Mouse (Mus musculus): Measurements from ENCODE around the gene Prl8a6. TPM values are rescaled to one million over a fixed set of nuclear protein-coding genes. Genes with fewer than 3 reads are reported as not detected.

Prl8a6 gene
- not detected in 2 replicates for polyA plus RNA-seq (2012; rRNA removed)
- polyA plus RNA-seq (2014; fragmentation: Nextera tagmentation; extraction: Ambion mirVana), result not detected in 2 replicates

- no peak for DNase-seq (ENCODE audit: low read depth in 3 of 3, low spot score in 3 of 3)
- Histone ChIP-seq H3K4me3 (ENCODE audit: insufficient read depth in 1 of 2, low read depth in 2 of 2, low read length in 2 of 2) (no peak within 1 kb of the TSS), H3K27me3 (ENCODE audit: control insufficient read depth, insufficient read depth, low read length) (no peaks in the 10 kb centered on the region), H3K9me3 (ENCODE audit: control insufficient read depth, low read length) (no peaks in the 10 kb centered on the region), H3K36me3 (replicated peaks; ENCODE audit: control insufficient read depth, insufficient read depth, low read depth) (no peaks in the 10 kb centered on the region), H3K27ac (no peak within 1 kb of the TSS), H3K4me2 (ENCODE audit: low read depth) (no peak within 1 kb of the TSS), H3K9ac (replicated peaks) (no peak within 1 kb of the TSS), H3K4me1 (replicated peaks; ENCODE audit: control insufficient read depth in 2 of 2, insufficient read depth in 2 of 2, low read length in 1 of 2) (no peaks in the 10 kb centered on the region)
- TF ChIP-seq EP300 (IDR thresholded peaks at IDR 0.05; ENCODE audit: low read depth) (no peak), CTCF (IDR thresholded peaks at IDR 0.05; ENCODE audit: low read depth) (no peak)
- ATAC-seq (ENCODE audit: insufficient read depth), result no peak
- 50% methylated on average over 3 of the region's 3 CpGs for WGBS (ENCODE audit: insufficient replicate concordance)
Observed at GRCm38 (mm10) chr13:27438588-27438987, at the start of gene Prl8a6. Gene Prl8a6 (minus strand): TSS chr13:27438688.

GRCm38 (mm10) chr13:27433159-27433558 lies 5.3 kb downstream of the Prl8a6 start:
- no peaks in the 10 kb centered on the region for H3K27me3 ChIP-seq (ENCODE audit: control insufficient read depth, insufficient read depth, low read length)
- no peaks in the 10 kb centered on the region for H3K4me1 ChIP-seq (replicated peaks; ENCODE audit: control insufficient read depth in 2 of 2, insufficient read depth in 2 of 2, low read length in 1 of 2)
- no peak for DNase-seq (ENCODE audit: low read depth in 3 of 3, low spot score in 3 of 3)
- no peak overlapping the region for H3K4me2 ChIP-seq (ENCODE audit: low read depth)
- H3K27ac ChIP-seq, result no peak overlapping the region
- TF ChIP-seq CTCF (IDR thresholded peaks at IDR 0.05; ENCODE audit: low read depth), result no peak
- no peak for TF ChIP-seq EP300 (IDR thresholded peaks at IDR 0.05; ENCODE audit: low read depth)
- no peaks in the 10 kb centered on the region for H3K9me3 ChIP-seq (ENCODE audit: control insufficient read depth, low read length)
- no peak overlapping the region for H3K4me3 ChIP-seq (ENCODE audit: insufficient read depth in 1 of 2, low read depth in 2 of 2, low read length in 2 of 2)
- ATAC-seq (ENCODE audit: insufficient read depth), result no peak
- H3K9ac ChIP-seq (replicated peaks), result no peak overlapping the region
- H3K36me3 ChIP-seq (replicated peaks; ENCODE audit: control insufficient read depth, insufficient read depth, low read depth), result no peaks in the 10 kb centered on the region
- WGBS (ENCODE audit: insufficient replicate concordance), result 52% methylated on average over 1 of the region's 1 CpGs

- Histone ChIP-seq H3K4me3 (ENCODE audit: insufficient read depth in 1 of 2, low read depth in 2 of 2, low read length in 2 of 2) (no peak overlapping the region), H3K9ac (replicated peaks) (no peak overlapping the region), H3K27ac (no peak overlapping the region), H3K27me3 (ENCODE audit: control insufficient read depth, insufficient read depth, low read length) (no peaks in the 10 kb centered on the region), H3K4me1 (replicated peaks; ENCODE audit: control insufficient read depth in 2 of 2, insufficient read depth in 2 of 2, low read length in 1 of 2) (no peaks in the 10 kb centered on the region), H3K9me3 (ENCODE audit: control insufficient read depth, low read length) (no peaks in the 10 kb centered on the region), H3K4me2 (ENCODE audit: low read depth) (no peak overlapping the region), H3K36me3 (replicated peaks; ENCODE audit: control insufficient read depth, insufficient read depth, low read depth) (no peaks in the 10 kb centered on the region)
- ATAC-seq (ENCODE audit: insufficient read depth) (no peak), DNase-seq (ENCODE audit: low read depth in 3 of 3, low spot score in 3 of 3) (no peak)
- no peak for TF ChIP-seq EP300 (IDR thresholded peaks at IDR 0.05; ENCODE audit: low read depth)
- TF ChIP-seq CTCF (IDR thresholded peaks at IDR 0.05; ENCODE audit: low read depth), result no peak
Observed at GRCm38 (mm10) chr13:27413640-27414039, 24.8 kb downstream of the Prl8a6 start.

- 72% methylated on average over 7 of the region's 7 CpGs for WGBS (ENCODE audit: insufficient replicate concordance)
- no peak for DNase-seq (ENCODE audit: low read depth in 3 of 3, low spot score in 3 of 3)
Observed at GRCm38 (mm10) chr13:27399061-27399724, 39.3 kb downstream of the Prl8a6 start.

GRCm38 (mm10) chr13:27390746-27391145 lies 47.7 kb downstream of the Prl8a6 start, which contains the start of gene Prl2b1:
Gene Prl2b1 (minus strand): TSS chr13:27390846.
- Histone ChIP-seq H3K27me3 (ENCODE audit: control insufficient read depth, insufficient read depth, low read length) (no peaks in the 10 kb centered on the region), H3K36me3 (replicated peaks; ENCODE audit: control insufficient read depth, insufficient read depth, low read depth) (no peaks in the 10 kb centered on the region), H3K4me3 (ENCODE audit: insufficient read depth in 1 of 2, low read depth in 2 of 2, low read length in 2 of 2) (no peak within 1 kb of the TSS), H3K9ac (replicated peaks) (no peak within 1 kb of the TSS), H3K4me2 (ENCODE audit: low read depth) (no peak within 1 kb of the TSS), H3K4me1 (replicated peaks; ENCODE audit: control insufficient read depth in 2 of 2, insufficient read depth in 2 of 2, low read length in 1 of 2) (no peaks in the 10 kb centered on the region), H3K27ac (no peak within 1 kb of the TSS), H3K9me3 (ENCODE audit: control insufficient read depth, low read length) (no peaks in the 10 kb centered on the region)
- ATAC-seq (ENCODE audit: insufficient read depth) (no peak), DNase-seq (ENCODE audit: low read depth in 3 of 3, low spot score in 3 of 3) (no peak)
- no peak for TF ChIP-seq CTCF (IDR thresholded peaks at IDR 0.05; ENCODE audit: low read depth)
- no peak for TF ChIP-seq EP300 (IDR thresholded peaks at IDR 0.05; ENCODE audit: low read depth)
- 55% methylated on average over 6 of the region's 6 CpGs for WGBS (ENCODE audit: insufficient replicate concordance)

More at GRCm38 (mm10) chr13:27399061-27399724, 39.3 kb downstream of the Prl8a6 start:
- Histone ChIP-seq H3K9ac (replicated peaks) (no peak overlapping the region), H3K36me3 (replicated peaks; ENCODE audit: control insufficient read depth, insufficient read depth, low read depth) (no peaks in the 10 kb centered on the region), H3K27me3 (ENCODE audit: control insufficient read depth, insufficient read depth, low read length) (no peaks in the 10 kb centered on the region), H3K4me3 (ENCODE audit: insufficient read depth in 1 of 2, low read depth in 2 of 2, low read length in 2 of 2) (no peak overlapping the region), H3K9me3 (ENCODE audit: control insufficient read depth, low read length) (no peaks in the 10 kb centered on the region), H3K4me1 (replicated peaks; ENCODE audit: control insufficient read depth in 2 of 2, insufficient read depth in 2 of 2, low read length in 1 of 2) (no peaks in the 10 kb centered on the region), H3K27ac (no peak overlapping the region), H3K4me2 (ENCODE audit: low read depth) (no peak overlapping the region)
- TF ChIP-seq EP300 (IDR thresholded peaks at IDR 0.05; ENCODE audit: low read depth) (no peak), CTCF (IDR thresholded peaks at IDR 0.05; ENCODE audit: low read depth) (no peak)
- ATAC-seq (ENCODE audit: insufficient read depth), result no peak

Other genes with a start within 250 kb of the Prl8a6 start
- not detected in 2 replicates for gene Prl3c1, start 242.0 kb downstream of the Prl8a6 start, polyA plus RNA-seq (2012; rRNA removed)
- not detected in 2 replicates for gene Prl3c1, start 242.0 kb downstream of the Prl8a6 start, polyA plus RNA-seq (2014; fragmentation: Nextera tagmentation; extraction: Ambion mirVana)
- gene Prl3b1, start 196.8 kb downstream of the Prl8a6 start, polyA plus RNA-seq (2012; rRNA removed), result 0.19 TPM in 1 of 2 replicates, not detected in the other
- not detected in 2 replicates for gene Prl3b1, start 196.8 kb downstream of the Prl8a6 start, polyA plus RNA-seq (2014; fragmentation: Nextera tagmentation; extraction: Ambion mirVana)
- not detected in 2 replicates for gene Prl3a1, start 179.3 kb downstream of the Prl8a6 start, polyA plus RNA-seq (2012; rRNA removed)
- not detected in 2 replicates for gene Prl3a1, start 179.3 kb downstream of the Prl8a6 start, polyA plus RNA-seq (2014; fragmentation: Nextera tagmentation; extraction: Ambion mirVana)
- gene Prl6a1, start 126.1 kb downstream of the Prl8a6 start, polyA plus RNA-seq (2012; rRNA removed), result not detected in 2 replicates
- not detected in 2 replicates for gene Prl6a1, start 126.1 kb downstream of the Prl8a6 start, polyA plus RNA-seq (2014; fragmentation: Nextera tagmentation; extraction: Ambion mirVana)
- not detected in 2 replicates for gene Prl8a2, start 93.0 kb downstream of the Prl8a6 start, polyA plus RNA-seq (2012; rRNA removed)
- not detected in 2 replicates for gene Prl8a2, start 93.0 kb downstream of the Prl8a6 start, polyA plus RNA-seq (2014; fragmentation: Nextera tagmentation; extraction: Ambion mirVana)
- gene Prl2b1, start 47.8 kb downstream of the Prl8a6 start, polyA plus RNA-seq (2012; rRNA removed), result not detected in 2 replicates
- gene Prl2b1, start 47.8 kb downstream of the Prl8a6 start, polyA plus RNA-seq (2014; fragmentation: Nextera tagmentation; extraction: Ambion mirVana), result not detected in 2 replicates
- gene Prl8a8, start 74.5 kb upstream of the Prl8a6 start, polyA plus RNA-seq (2012; rRNA removed), result not detected in 2 replicates
- not detected in 2 replicates for gene Prl8a8, start 74.5 kb upstream of the Prl8a6 start, polyA plus RNA-seq (2014; fragmentation: Nextera tagmentation; extraction: Ambion mirVana)
- gene Prl8a9, start 125.9 kb upstream of the Prl8a6 start, polyA plus RNA-seq (2012; rRNA removed), result not detected in 2 replicates
- not detected in 2 replicates for gene Prl8a9, start 125.9 kb upstream of the Prl8a6 start, polyA plus RNA-seq (2014; fragmentation: Nextera tagmentation; extraction: Ambion mirVana)
- not detected in 2 replicates for gene Prl8a1, start 143.5 kb upstream of the Prl8a6 start, polyA plus RNA-seq (2012; rRNA removed)
- gene Prl8a1, start 143.5 kb upstream of the Prl8a6 start, polyA plus RNA-seq (2014; fragmentation: Nextera tagmentation; extraction: Ambion mirVana), result not detected in 2 replicates
- not detected in 2 replicates for gene Prl7b1, start 171.9 kb upstream of the Prl8a6 start, polyA plus RNA-seq (2012; rRNA removed)
- not detected in 2 replicates for gene Prl7b1, start 171.9 kb upstream of the Prl8a6 start, polyA plus RNA-seq (2014; fragmentation: Nextera tagmentation; extraction: Ambion mirVana)
- gene Prl7a1, start 203.8 kb upstream of the Prl8a6 start, polyA plus RNA-seq (2012; rRNA removed), result not detected in 2 replicates
- gene Prl7a1, start 203.8 kb upstream of the Prl8a6 start, polyA plus RNA-seq (2014; fragmentation: Nextera tagmentation; extraction: Ambion mirVana), result not detected in 2 replicates
- gene Prl7a2, start 229.3 kb upstream of the Prl8a6 start, polyA plus RNA-seq (2012; rRNA removed), result 0.02 TPM in 1 of 2 replicates, not detected in the other
- gene Prl7a2, start 229.3 kb upstream of the Prl8a6 start, polyA plus RNA-seq (2014; fragmentation: Nextera tagmentation; extraction: Ambion mirVana), result not detected in 2 replicates